Mouse (Mus musculus) midbrain, embryonic 13.5 days (tissue): ENCODE measurements at regions not wholly inside any gene's neighbourhood (a gene's known extent, or its start where the extent isn't known, plus 50 kb on each side); places are given as distances from the start of the nearest gene placed in this dataset.
"Not testable (repeated sequence)": the region's sequence is repeated elsewhere in the genome, so short reads cannot be mapped to it uniquely, and the experiment has no call there.

Experiments
- ATAC-seq: fragments of 200-750 bp; cut with Nextera tagmentation; 2 replicates; pipeline ENCODE4 v1.8.0; 2017; ENCODE audit warnings: mild to moderate bottlenecking, moderate TSS enrichment, moderate library complexity
- H3K27ac ChIP-seq: fragments of 300-500 bp; sonication (generic); 2 replicates; pipeline ENCODE4 v1.5.1; 2015; ENCODE audit warnings: inconsistent platforms, mild to moderate bottlenecking, moderate library complexity
- H3K27me3 ChIP-seq: fragments of 300-500 bp; sonication (generic); 2 replicates; pipeline ENCODE4 v1.6.1; 2015; ENCODE audit warnings: mild to moderate bottlenecking, inconsistent platforms
- H3K36me3 ChIP-seq: fragments of 300-500 bp; sonication (generic); 2 replicates; pipeline ENCODE4 v1.6.1; 2015; ENCODE audit warnings: mild to moderate bottlenecking, inconsistent platforms
- H3K4me1 ChIP-seq: fragments of 300-500 bp; sonication (generic); replicated peaks from 2 replicates; pipeline ENCODE4 v1.6.1; 2015; ENCODE audit warnings: inconsistent platforms
- H3K4me2 ChIP-seq: fragments of 300-500 bp; sonication (generic); replicated peaks from 2 replicates; pipeline ENCODE4 v1.6.1; 2015; ENCODE audit warnings: moderate library complexity, mild to moderate bottlenecking, inconsistent platforms
- H3K4me3 ChIP-seq: fragments of 300-500 bp; sonication (generic); replicated peaks from 2 replicates; pipeline ENCODE4 v1.5.1; 2015; ENCODE audit warnings: mild to moderate bottlenecking, inconsistent platforms
- H3K9ac ChIP-seq: fragments of 300-500 bp; sonication (generic); replicated peaks from 2 replicates; pipeline ENCODE4 v1.6.1; 2015; ENCODE audit warnings: mild to moderate bottlenecking, inconsistent platforms
- H3K9me3 ChIP-seq: fragments of 300-500 bp; sonication (generic); 2 replicates; pipeline ENCODE4 v1.6.1; 2016; ENCODE audit warnings: mild to moderate bottlenecking, inconsistent platforms
- WGBS: fragments of 180-500 bp; shearing (Covaris S2); methylation state at CpG from one replicate; pipeline ENCODE4 v1.1.7; 2015; 5-methylcytosine and 5-hydroxymethylcytosine counted together

- H3K4me2 ChIP-seq, H3K27me3 ChIP-seq, H3K27ac ChIP-seq, H3K9me3 ChIP-seq, ATAC-seq, H3K36me3 ChIP-seq, H3K9ac ChIP-seq, H3K4me3 ChIP-seq, H3K4me1 ChIP-seq: not testable (repeated sequence)
Observed at GRCm38 (mm10) chr11:7775361-7775760, 561.6 kb upstream of the Igfbp3 start.

- no peaks in the 10 kb centered on the region for H3K4me1 ChIP-seq
- H3K27me3 ChIP-seq = no peaks in the 10 kb centered on the region
- no peak overlapping the region for H3K27ac ChIP-seq
- H3K4me2 ChIP-seq = no peak overlapping the region
- no peak overlapping the region for H3K4me3 ChIP-seq
- H3K36me3 ChIP-seq = no peaks in the 10 kb centered on the region
- ATAC-seq = no peak
- no peak overlapping the region for H3K9ac ChIP-seq
- WGBS = 77% methylated on average over 1 of the region's 1 CpGs
- H3K9me3 ChIP-seq = no peaks in the 10 kb centered on the region
Observed at GRCm38 (mm10) chr11:7765303-7765702, 551.6 kb upstream of the Igfbp3 start.

- Histone ChIP-seq H3K36me3 (no peaks in the 10 kb centered on the region), H3K4me1 (no peaks in the 10 kb centered on the region), H3K4me2 (no peak overlapping the region), H3K4me3 (no peak overlapping the region), H3K9ac (no peak overlapping the region), H3K27ac (no peak overlapping the region), H3K27me3 (no peaks in the 10 kb centered on the region), H3K9me3 (no peaks in the 10 kb centered on the region)
- ATAC-seq = no peak
- WGBS = 79% methylated on average over 6 of the region's 6 CpGs
Observed at GRCm38 (mm10) chr11:7758862-7759467, 545.2 kb upstream of the Igfbp3 start.
